In the genomic region with DNA sequence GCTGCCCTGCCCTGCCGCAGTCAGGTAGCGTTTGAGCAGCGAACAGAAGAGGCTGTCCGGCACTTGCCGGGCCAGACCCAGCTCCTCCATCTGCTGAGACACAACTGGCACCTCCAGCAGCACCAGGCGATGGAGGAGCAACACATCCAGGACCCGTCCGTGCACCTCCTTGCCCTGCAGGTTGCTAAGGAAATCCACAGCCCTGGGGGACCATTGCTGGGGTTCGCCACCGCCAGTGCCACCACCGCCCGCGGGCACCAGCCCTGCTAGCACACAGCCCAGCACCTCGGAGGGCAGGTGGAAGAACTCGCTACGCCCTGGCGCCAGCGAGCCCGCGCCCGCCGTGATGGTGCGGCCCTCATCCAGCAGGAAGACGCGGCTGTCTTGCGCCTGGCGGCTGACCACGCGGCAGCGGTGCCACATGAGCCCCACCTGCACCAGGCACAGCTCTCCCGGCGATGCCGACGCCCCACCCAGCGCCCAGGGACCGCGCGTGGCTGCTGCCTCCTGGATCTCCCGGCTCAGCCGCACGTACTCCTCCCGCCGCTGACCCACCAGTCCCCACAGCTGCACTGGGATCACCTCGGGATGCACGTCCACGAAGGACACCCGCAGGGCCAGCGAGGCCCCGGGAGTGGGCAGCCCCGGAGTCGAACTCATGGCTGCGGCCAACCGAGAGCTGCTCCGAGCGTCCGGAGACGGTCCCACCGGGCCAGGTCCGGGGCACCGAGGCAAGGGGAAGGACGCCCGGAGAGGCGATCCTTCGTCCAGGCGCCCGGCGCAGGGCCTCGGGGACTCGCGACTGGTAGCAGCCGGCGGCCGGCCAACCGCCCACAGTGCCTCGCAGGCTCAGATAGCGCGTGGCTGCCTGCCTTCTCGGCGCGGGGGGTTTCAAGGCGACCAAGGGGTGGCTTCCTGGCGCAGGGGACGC, we compare ENCODE assay signal across 8 mouse cellular contexts. TPM values are rescaled to one million over a fixed set of nuclear protein-coding genes. Genes with fewer than 3 reads are reported as not detected.
DNase-seq lines count a peak whose midpoint lies in the region; ATAC-seq and TF ChIP-seq lines count a peak whose summit lies in the region.

A gene (minus strand): TSS at position 804 of the 931 bp plus-strand sequence.

- peaks cover 10% of the 10 kb centered on the region for H3K4me1 ChIP-seq in heart, embryonic 16.5 days (ENCODE audit: control insufficient read depth, insufficient read depth, low read length)
- no peaks in the 10 kb centered on the region for H3K4me1 ChIP-seq in liver, embryonic 16.5 days (ENCODE audit: control insufficient read depth, low read depth, low read length)
- H3K4me1 ChIP-seq in stomach, postnatal 0 days (replicated peaks; ENCODE audit: control insufficient read depth, insufficient read depth), result peaks cover 4% of the 10 kb centered on the region

- 0 out of 2 replicates have a peak, but pooled peaks cover 3% of the 10 kb centered on the region for H3K9me3 ChIP-seq in heart, embryonic 16.5 days (replicated peaks; ENCODE audit: control insufficient read depth, low read length)
- H3K9me3 ChIP-seq in liver, embryonic 16.5 days (replicated peaks; ENCODE audit: control insufficient read depth, low read length), result no peaks in the 10 kb centered on the region
- no peaks in the 10 kb centered on the region for H3K9me3 ChIP-seq in stomach, postnatal 0 days (ENCODE audit: control insufficient read depth, low read length)

- H3K4me2 ChIP-seq in heart, embryonic 16.5 days (ENCODE audit: low read depth, low read length), result peak within 1 kb of the TSS; percentile 71
- peak within 1 kb of the TSS; percentile 32 for H3K4me2 ChIP-seq in liver, embryonic 16.5 days (ENCODE audit: low read depth, low read length)
- peak within 1 kb of the TSS; percentile 52 for H3K4me2 ChIP-seq in stomach, postnatal 0 days (replicated peaks; ENCODE audit: low read depth)

- DNase-seq in gastrocnemius, adult 2 months, result peak; percentile 29
- DNase-seq in gastrocnemius, adult 8-10 months (ENCODE audit: low spot score in 2 of 2), result no peak
- DNase-seq in right cerebral cortex, adult 2 months (ENCODE audit: low spot score in 2 of 2), result peak; percentile 5 to 16
- no peak for DNase-seq in right cerebral cortex, postnatal 36 days (ENCODE audit: low spot score in 2 of 2)
- peak; percentile 44 for DNase-seq in stomach, postnatal 0 days (ENCODE audit: low spot score)
- DNase-seq in left cerebral cortex, postnatal 25 days (ENCODE audit: low spot score in 2 of 2), result no peak

- TF ChIP-seq EP300 in stomach, postnatal 0 days (optimal IDR thresholded peaks at IDR 0.05), result no peak

- no peak for TF ChIP-seq CTCF in gastrocnemius, adult 2 months (IDR thresholded peaks at IDR 0.05)
- no peak for TF ChIP-seq CTCF in stomach, postnatal 0 days (IDR thresholded peaks at IDR 0.05; ENCODE audit: low read depth)

- H3K4me3 ChIP-seq in gastrocnemius, adult 2 months, result peak within 1 kb of the TSS; percentile 51
- H3K4me3 ChIP-seq in heart, embryonic 16.5 days (ENCODE audit: low read length), result peak within 1 kb of the TSS; percentile 49
- H3K4me3 ChIP-seq in liver, embryonic 16.5 days (ENCODE audit: low read depth, low read length), result peak within 1 kb of the TSS; percentile 14
- H3K4me3 ChIP-seq in stomach, postnatal 0 days (ENCODE audit: low read depth, low read length), result peak within 1 kb of the TSS; percentile 32

- intact Hi-C loops in gastrocnemius, adult 2 months (cut with DNase I), result no loop called here
- intact Hi-C loops in left cerebral cortex, postnatal 25 days (cut with DNase I), result no loop called here

- H3K27me3 ChIP-seq in heart, embryonic 16.5 days (ENCODE audit: control insufficient read depth, insufficient read depth, low read length), result peaks cover 36% of the 10 kb centered on the region
- peaks cover 30% of the 10 kb centered on the region for H3K27me3 ChIP-seq in liver, embryonic 16.5 days (ENCODE audit: control insufficient read depth, insufficient read depth, low read depth, low read length)
- H3K27me3 ChIP-seq in stomach, postnatal 0 days (ENCODE audit: control insufficient read depth, insufficient read depth, low read length), result peaks cover 7% of the 10 kb centered on the region

- no peak within 1 kb of the TSS for H3K27ac ChIP-seq in gastrocnemius, adult 2 months
- no peak within 1 kb of the TSS for H3K27ac ChIP-seq in heart, embryonic 16.5 days (ENCODE audit: low read length)
- H3K27ac ChIP-seq in liver, embryonic 16.5 days (ENCODE audit: low read length), result no peak within 1 kb of the TSS
- no peak within 1 kb of the TSS for H3K27ac ChIP-seq in stomach, postnatal 0 days (replicated peaks)

- 3% methylated on average over 80 of the region's 83 CpGs for WGBS in heart, embryonic 16.5 days
- WGBS in liver, embryonic 16.5 days (ENCODE audit: insufficient replicate concordance), result 5% methylated on average over 82 of the region's 83 CpGs
- 4% methylated on average over 68 of the region's 83 CpGs for WGBS in stomach, postnatal 0 days

- H3K36me3 ChIP-seq in heart, embryonic 16.5 days (ENCODE audit: control insufficient read depth, insufficient read depth), result no peaks in the 10 kb centered on the region
- H3K36me3 ChIP-seq in liver, embryonic 16.5 days (ENCODE audit: control insufficient read depth, insufficient read depth), result no peaks in the 10 kb centered on the region
- H3K36me3 ChIP-seq in stomach, postnatal 0 days (ENCODE audit: control insufficient read depth, insufficient read depth, low read length), result no peaks in the 10 kb centered on the region

- H3K9ac ChIP-seq in heart, embryonic 16.5 days (ENCODE audit: low read length), result peak within 1 kb of the TSS; percentile 38
- no peak within 1 kb of the TSS for H3K9ac ChIP-seq in liver, embryonic 16.5 days (ENCODE audit: low read depth, low read length)
- 0 out of 2 replicates have a peak within 1 kb of the TSS, but pooled peaks have one; percentile 2 for H3K9ac ChIP-seq in stomach, postnatal 0 days (ENCODE audit: low read length)

- ATAC-seq in heart, embryonic 16.5 days (replicated peaks; ENCODE audit: extremely low read depth, insufficient read depth, low FRiP score), result peak; percentile 32; the same call in 1 of the 2 replicates
- no peak for ATAC-seq in liver, embryonic 16.5 days (ENCODE audit: low read depth)
- ATAC-seq in stomach, postnatal 0 days (ENCODE audit: low FRiP score, low TSS enrichment), result peak; percentile 68

RNA-seq across cellular contexts. Expression of the gene that starts here (rescaled TPM):
- under 1 TPM; 0.03 TPM for total RNA-seq in gastrocnemius, adult 2 months (2021)
- total RNA-seq in gastrocnemius, adult 8-10 months (2022), result not detected
- 0.03 TPM in 1 of 2 replicates, not detected in the other for polyA plus RNA-seq in heart, embryonic 16.5 days (2015; fragmentation: Nextera tagmentation; extraction: Ambion mirVana)
- 0.08 TPM in 1 of 2 replicates, not detected in the other for polyA plus RNA-seq in liver, embryonic 16.5 days (2015; fragmentation: Nextera tagmentation; extraction: Ambion mirVana)
- polyA plus RNA-seq in stomach, postnatal 0 days (2015; fragmentation: Nextera tagmentation; extraction: Ambion mirVana), result 0.08 TPM in 1 of 2 replicates, not detected in the other
- under 1 TPM; 0.25 to 0.50 TPM for total RNA-seq in left cerebral cortex, postnatal 25 days (2021)

Comparison
In these comparisons a context has a peak if more than half of its experiments do, and no peak if none do; other contexts are left out.
1. DNase-seq: peak in right cerebral cortex, adult 2 months (2 of 2); none in gastrocnemius, adult 8-10 months (0 of 2), right cerebral cortex, postnatal 36 days (0 of 2) and left cerebral cortex, postnatal 25 days (0 of 2).
2. Peak in DNase-seq and H3K4me3 ChIP-seq in gastrocnemius, adult 2 months; RNA of the gene not detected or under 1 TPM.
3. Peak in ATAC-seq, H3K4me3 ChIP-seq, H3K9ac ChIP-seq and H3K4me2 ChIP-seq in heart, embryonic 16.5 days; RNA of the gene not detected or under 1 TPM.
4. Peak in DNase-seq, ATAC-seq, H3K4me3 ChIP-seq, H3K9ac ChIP-seq and H3K4me2 ChIP-seq in stomach, postnatal 0 days; RNA of the gene not detected or under 1 TPM.
5. Peak in every context shown above with its lines, with median percentiles within 50 percentile points of each other: H3K4me3 ChIP-seq and H3K4me2 ChIP-seq.